Comparison of ENCODE assay signal across 12 mouse cellular contexts in the genomic region with DNA sequence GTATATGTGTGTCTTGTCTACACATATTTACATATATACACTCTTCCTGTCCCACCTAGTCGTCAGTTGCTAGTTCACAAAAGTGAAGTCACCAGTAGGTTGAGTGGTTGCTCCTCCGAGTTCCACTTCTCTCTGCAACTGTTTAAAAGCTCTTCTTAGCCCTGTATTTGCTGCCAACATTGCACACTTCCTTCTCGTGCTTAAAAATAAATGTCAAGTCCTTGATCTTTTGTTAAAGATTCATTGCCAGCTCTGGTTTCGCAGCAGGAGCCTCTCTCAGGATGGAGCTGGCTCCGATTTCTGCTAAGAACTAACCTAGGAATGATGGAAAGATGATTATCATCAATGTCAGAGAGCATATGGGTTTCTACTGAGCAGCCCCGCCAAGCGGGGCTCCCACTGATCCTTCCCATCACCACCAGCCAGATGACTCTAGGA. TPM values are rescaled to one million over a fixed set of nuclear protein-coding genes. Genes with fewer than 3 reads are reported as not detected.
DNase-seq lines count a peak whose midpoint lies in the region; ATAC-seq and TF ChIP-seq lines count a peak whose summit lies in the region.
"Had no signal": no experiment of that assay in that cellular context is flagged by ENCODE, and none has a peak within 500 bp of the region (broad histone marks: within the 10 kb centered on the region; RNA-seq: fewer than 3 reads in every experiment).

No protein-coding gene starts in this region.

- peaks cover 14% of the 10 kb centered on the region; the same call in 1 of the 2 replicates for H3K4me1 ChIP-seq in lung, postnatal 0 days (ENCODE audit: insufficient read depth, low read depth, low read length)
- peaks cover 10% of the 10 kb centered on the region for H3K4me1 ChIP-seq in lung, adult 2 months (ENCODE audit: control insufficient read depth, insufficient read depth, low read length)
- H3K4me1 ChIP-seq in forebrain, embryonic 11.5 days (replicated peaks; ENCODE audit: control insufficient read depth, insufficient read depth, low read length): peaks cover 8% of the 10 kb centered on the region; the same call in 1 of the 2 replicates
- H3K4me1 ChIP-seq in neural tube, embryonic 14.5 days (ENCODE audit: control insufficient read depth, insufficient read depth, low read length): peaks cover 12% of the 10 kb centered on the region
- H3K4me1 ChIP-seq: liver, embryonic 13.5 days had no signal

- TF ChIP-seq CTCF in lung, postnatal 0 days (IDR thresholded peaks at IDR 0.05): no peak
- TF ChIP-seq CTCF in lung, adult 2 months (IDR thresholded peaks at IDR 0.05; ENCODE audit: insufficient read depth, low read length): no peak
- TF ChIP-seq CTCF in brain, embryonic 14.5 days (IDR thresholded peaks at IDR 0.05; ENCODE audit: borderline replicate concordance, extremely low read depth, insufficient read depth, insufficient read length): no peak
- TF ChIP-seq CTCF in gastrocnemius, adult 2 months (IDR thresholded peaks at IDR 0.05): no peak

- no peak overlapping the region for H3K9ac ChIP-seq in lung, postnatal 0 days (replicated peaks; ENCODE audit: low read depth)
- 0 out of 2 replicates have a peak overlapping the region, but pooled peaks have one; percentile 4 for H3K9ac ChIP-seq in forebrain, embryonic 11.5 days (ENCODE audit: low read length)
- no peak overlapping the region for H3K9ac ChIP-seq in neural tube, embryonic 14.5 days (replicated peaks; ENCODE audit: low read depth, low read length)
- H3K9ac ChIP-seq: embryonic facial prominence, embryonic 15.5 days; liver, embryonic 13.5 days had no signal

- intact Hi-C loops in heart, postnatal 25 days (cut with DNase I): no loop called here
- intact Hi-C loops in gastrocnemius, adult 2 months (cut with DNase I): no loop called here

- H3K36me3 ChIP-seq in lung, postnatal 0 days (ENCODE audit: insufficient read depth, low read length): no peaks in the 10 kb centered on the region
- H3K36me3 ChIP-seq in forebrain, embryonic 11.5 days (ENCODE audit: control insufficient read depth, insufficient read depth, low read length): no peaks in the 10 kb centered on the region
- no peaks in the 10 kb centered on the region for H3K36me3 ChIP-seq in neural tube, embryonic 14.5 days (ENCODE audit: control insufficient read depth, insufficient read depth, low read length)
- H3K36me3 ChIP-seq: embryonic facial prominence, embryonic 15.5 days; liver, embryonic 13.5 days had no signal

- DNase-seq in lung, postnatal 0 days (ENCODE audit: low spot score): peak; percentile 79
- no peak for DNase-seq in lung, adult 2 months
- DNase-seq in brain, embryonic 14.5 days (ENCODE audit: low read depth): peak; percentile 69
- DNase-seq in forebrain, embryonic 11.5 days (ENCODE audit: low spot score): no peak
- no peak for DNase-seq in adipocyte (ENCODE audit: low spot score)
- no peak for DNase-seq in heart, postnatal 25 days (ENCODE audit: low spot score)
- no peak for DNase-seq in gastrocnemius, adult 2 months
- DNase-seq: kidney, adult 2 months; liver, embryonic 13.5 days; right cerebral cortex, postnatal 4 days had no signal

- H3K9me3 ChIP-seq in lung, postnatal 0 days (ENCODE audit: low read length): no peaks in the 10 kb centered on the region
- H3K9me3 ChIP-seq in forebrain, embryonic 11.5 days (ENCODE audit: control insufficient read depth, low read length): no peaks in the 10 kb centered on the region
- no peaks in the 10 kb centered on the region for H3K9me3 ChIP-seq in neural tube, embryonic 14.5 days (ENCODE audit: control insufficient read depth, low read length)
- H3K9me3 ChIP-seq: embryonic facial prominence, embryonic 15.5 days; liver, embryonic 13.5 days had no signal

- H3K27ac ChIP-seq in lung, postnatal 0 days (ENCODE audit: low read length): 0 out of 2 replicates have a peak overlapping the region, but pooled peaks have one; percentile 16
- H3K27ac ChIP-seq in forebrain, embryonic 11.5 days (ENCODE audit: low read depth, low read length): peak overlapping the region; percentile 51
- H3K27ac ChIP-seq in neural tube, embryonic 14.5 days (ENCODE audit: low read depth, low read length): peak overlapping the region; percentile 64; the same call in 1 of the 2 replicates
- no peak overlapping the region for H3K27ac ChIP-seq in gastrocnemius, adult 2 months
- H3K27ac ChIP-seq: embryonic facial prominence, embryonic 15.5 days; liver, embryonic 13.5 days had no signal

- TF ChIP-seq POLR2A in lung, adult 2 months (IDR thresholded peaks at IDR 0.05; ENCODE audit: borderline replicate concordance, extremely low read depth, low read depth, low read length): no peak
- TF ChIP-seq POLR2A in brain, embryonic 14.5 days (IDR thresholded peaks at IDR 0.05; ENCODE audit: borderline replicate concordance, extremely low read depth, insufficient read depth, insufficient read length, poor library complexity, severe bottlenecking): no peak

- no peak for TF ChIP-seq EP300 in lung, postnatal 0 days (IDR thresholded peaks at IDR 0.05)

- H3K4me3 ChIP-seq in lung, postnatal 0 days (ENCODE audit: low read depth, low read length): no peak overlapping the region
- H3K4me3 ChIP-seq in lung, adult 2 months (replicated peaks; ENCODE audit: extremely low read depth, low read depth, low read length): no peak overlapping the region
- no peak overlapping the region for H3K4me3 ChIP-seq in forebrain, embryonic 11.5 days (ENCODE audit: low read depth, low read length)
- no peak overlapping the region for H3K4me3 ChIP-seq in neural tube, embryonic 14.5 days (ENCODE audit: low read depth, low read length)
- H3K4me3 ChIP-seq in gastrocnemius, adult 2 months: no peak overlapping the region
- H3K4me3 ChIP-seq: embryonic facial prominence, embryonic 15.5 days; liver, embryonic 13.5 days had no signal

- H3K4me2 ChIP-seq in lung, postnatal 0 days (replicated peaks; ENCODE audit: low read depth, low read length): no peak overlapping the region
- H3K4me2 ChIP-seq in forebrain, embryonic 11.5 days (ENCODE audit: low read depth, low read length, severe bottlenecking): no peak overlapping the region
- no peak overlapping the region for H3K4me2 ChIP-seq in neural tube, embryonic 14.5 days (ENCODE audit: low read depth, low read length)
- H3K4me2 ChIP-seq: embryonic facial prominence, embryonic 15.5 days; liver, embryonic 13.5 days had no signal

- H3K27me3 ChIP-seq in lung, postnatal 0 days (replicated peaks; ENCODE audit: insufficient read depth, low read length): no peaks in the 10 kb centered on the region
- H3K27me3 ChIP-seq in forebrain, embryonic 11.5 days (ENCODE audit: control insufficient read depth, insufficient read depth, low read length): no peaks in the 10 kb centered on the region
- no peaks in the 10 kb centered on the region for H3K27me3 ChIP-seq in neural tube, embryonic 14.5 days (ENCODE audit: control insufficient read depth, insufficient read depth, low read length)
- H3K27me3 ChIP-seq: embryonic facial prominence, embryonic 15.5 days; liver, embryonic 13.5 days had no signal

- 17% methylated on average over 7 of the region's 7 CpGs for WGBS in lung, postnatal 0 days
- 20% methylated on average over 7 of the region's 7 CpGs for WGBS in lung, adult 2 months
- WGBS in forebrain, embryonic 11.5 days: 60% methylated on average over 7 of the region's 7 CpGs
- WGBS in neural tube, embryonic 14.5 days: 50% methylated on average over 7 of the region's 7 CpGs

- ATAC-seq in lung, postnatal 0 days: peak; percentile 35; the same call in 1 of the 2 replicates
- no peak for ATAC-seq in forebrain, embryonic 11.5 days (replicated peaks; ENCODE audit: low FRiP score)
- ATAC-seq in neural tube, embryonic 14.5 days (ENCODE audit: low read depth): no peak

RNA-seq across cellular contexts. Expression of gene Dhx40, which starts 43.7 kb away (rescaled TPM):
- 18.9 and 20.7 TPM in 2 replicates for polyA plus RNA-seq in lung, postnatal 0 days (2015; fragmentation: Nextera tagmentation; extraction: Ambion mirVana)
- 3.8 and 4.4 TPM in 2 replicates for polyA plus RNA-seq in lung, adult 2 months (2012; rRNA removed)
- polyA plus RNA-seq in brain, embryonic 14.5 days (2012; rRNA removed): 16.9 and 18.6 TPM in 2 replicates
- polyA plus RNA-seq in forebrain, embryonic 11.5 days (2014; fragmentation: Nextera tagmentation; extraction: Ambion mirVana): 47.5 and 54.1 TPM in 2 replicates
- polyA plus RNA-seq in neural tube, embryonic 14.5 days (2014; fragmentation: Nextera tagmentation; extraction: Ambion mirVana): 19.3 and 21.9 TPM in 2 replicates
- 10 to 100 TPM; 17.8 to 18.0 TPM for total RNA-seq in heart, postnatal 25 days (2021)
- 10 to 100 TPM in 1 of 2 experiments, 1 to 10 TPM in 1; 9.8 to 11.1 TPM for total RNA-seq in gastrocnemius, adult 2 months (2021)

Comparison
In these comparisons a context has a peak if more than half of its experiments do, and no peak if none do; other contexts are left out.
1. DNase-seq: peak in lung, postnatal 0 days (single experiment) and brain, embryonic 14.5 days (single experiment); none in lung, adult 2 months (single experiment), forebrain, embryonic 11.5 days (single experiment), adipocyte (single experiment), heart, postnatal 25 days (single experiment) and gastrocnemius, adult 2 months (single experiment).